Mouse (Mus musculus) midbrain, postnatal 0 days (tissue): Measurements from ENCODE around the gene Chd8. TPM values are rescaled to one million over a fixed set of nuclear protein-coding genes. Genes with fewer than 3 reads are reported as not detected.

Experiments
- ATAC-seq: fragments of 200-750 bp; cut with Nextera tagmentation; 2 replicates; pipeline ENCODE4 v1.8.0; 2017; ENCODE audit warnings: moderate number of reproducible peaks, mild to moderate bottlenecking, moderate TSS enrichment, moderate library complexity; ENCODE audit not compliant: low FRiP score
- DNase-seq: peaks from one replicate; pipeline ENCODE4 v3.0.0-alpha.2; 2015; ENCODE audit warnings: low spot score
- H3K27ac ChIP-seq: fragments of 300-500 bp; sonication (generic); 2 replicates; pipeline ENCODE4 v1.5.1; 2014; ENCODE audit warnings: low read depth, mild to moderate bottlenecking, low read length, mixed read lengths
- H3K27me3 ChIP-seq: fragments of 300-500 bp; sonication (generic); 2 replicates; pipeline ENCODE4 v1.6.1; 2014; ENCODE audit warnings: low read length, control low read depth, mixed read lengths; ENCODE audit not compliant: insufficient read depth
- H3K36me3 ChIP-seq: fragments of 300-500 bp; sonication (generic); 2 replicates; pipeline ENCODE4 v1.6.1; 2014; ENCODE audit warnings: low read length, control low read depth, mixed read lengths; ENCODE audit not compliant: insufficient read depth
- H3K4me1 ChIP-seq: fragments of 300-500 bp; sonication (generic); 2 replicates; pipeline ENCODE4 v1.6.1; 2014; ENCODE audit warnings: mild to moderate bottlenecking, control low read depth, antibody characterized with exemption, low read length, mixed read lengths; ENCODE audit not compliant: insufficient read depth
- H3K4me2 ChIP-seq: fragments of 300-500 bp; sonication (generic); 2 replicates; pipeline ENCODE4 v1.6.1; 2014; ENCODE audit warnings: low read depth, mild to moderate bottlenecking, low read length, mixed read lengths; ENCODE audit not compliant: poor library complexity, severe bottlenecking
- H3K4me3 ChIP-seq: fragments of 300-500 bp; sonication (generic); 2 replicates; pipeline ENCODE4 v1.5.1; 2014; ENCODE audit warnings: low read depth, mild to moderate bottlenecking, low read length, moderate library complexity
- H3K9ac ChIP-seq: fragments of 300-500 bp; sonication (generic); replicated peaks from 2 replicates; pipeline ENCODE4 v1.6.1; 2014; ENCODE audit warnings: mild to moderate bottlenecking, low read length, moderate library complexity, mixed read lengths; ENCODE audit not compliant: poor library complexity, severe bottlenecking
- H3K9me3 ChIP-seq: fragments of 300-500 bp; sonication (generic); 2 replicates; pipeline ENCODE4 v1.6.1; 2016; ENCODE audit warnings: low read length, control low read depth
- CTCF ChIP-seq: IDR thresholded peaks from 2 replicates; pipeline ENCODE4 v1.5.1; 2016; ENCODE audit warnings: antibody characterized with exemption, mild to moderate bottlenecking
- WGBS: fragments of 180-500 bp; shearing (Covaris S2); extraction: QIAGEN DNeasy Blood & Tissue Kit; methylation state at CpG from one replicate; pipeline ENCODE4 v1.1.7; 2014; 5-methylcytosine and 5-hydroxymethylcytosine counted together
- polyA plus RNA-seq: library from polyadenylated mRNA; unstranded; fragments of >200 nt; fragmentation: Nextera tagmentation; extraction: Ambion mirVana; gene quantifications from 2 replicates; pipeline ENCODE4 v1.2.1, GENCODE M21; 2015
- total RNA-seq: library from RNA; depleted of rRNA; stranded (reverse); fragments of >200 nt; gene quantifications from 2 replicates; pipeline ENCODE4 v1.2.3, GENCODE M21; 2014

Gene Chd8
- total and polyA plus RNA-seq, 2 experiments from 2014 or later = 31.9 to 109 TPM

DNA sequence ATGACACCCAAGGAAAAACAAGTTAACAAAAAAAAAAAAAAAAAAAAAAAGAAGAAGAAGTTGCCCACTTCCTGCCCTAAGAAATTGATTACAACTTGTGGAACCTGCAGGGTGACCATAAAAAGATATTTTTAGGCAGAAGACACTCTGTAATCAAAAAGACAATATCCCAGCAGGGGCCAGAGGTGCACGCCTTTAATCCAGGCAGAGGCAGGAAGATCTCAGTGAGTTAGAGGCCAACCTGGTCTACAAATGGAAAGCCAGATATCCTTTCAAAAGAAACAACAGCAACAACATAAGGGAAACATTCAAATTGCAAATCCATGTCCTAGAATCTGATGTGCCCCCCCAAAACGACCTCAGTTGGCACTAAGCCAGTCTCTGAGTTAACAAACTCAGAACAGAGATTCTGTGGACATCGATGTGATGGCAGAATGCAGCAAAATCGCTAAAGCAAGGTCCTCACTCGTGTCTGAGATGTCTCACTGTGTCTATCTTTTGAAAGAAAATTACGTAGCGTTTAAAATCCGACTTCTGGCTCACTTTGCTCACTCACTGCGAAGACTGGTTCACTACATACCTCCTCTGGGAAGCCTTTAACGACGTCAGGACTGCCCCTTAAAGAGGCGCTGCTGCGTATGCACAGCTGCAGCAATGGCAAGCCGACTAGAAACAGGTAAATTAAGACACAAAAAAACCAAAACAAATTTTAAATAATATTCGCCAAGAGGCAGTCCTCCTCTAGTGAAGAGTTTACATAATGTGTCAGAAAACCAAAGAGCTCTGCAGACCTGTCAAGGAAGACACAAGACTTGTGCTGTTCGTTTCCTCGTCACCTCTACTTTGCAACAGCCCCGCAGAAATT, 1.0 kb downstream of the Chd8 start:
- Histone ChIP-seq H3K4me2 (peak overlapping the region; percentile 67), H3K9ac (peak overlapping the region; percentile 84), H3K27me3 (no peaks in the 10 kb centered on the region), H3K4me3 (peak overlapping the region; percentile 91), H3K9me3 (no peaks in the 10 kb centered on the region), H3K36me3 (no peaks in the 10 kb centered on the region; the same call in none of the 2 replicates), H3K4me1 (peaks cover 10% of the 10 kb centered on the region), H3K27ac (peak overlapping the region; percentile 92)
- 7% methylated on average over 18 of the region's 18 CpGs for WGBS
- DNase-seq (peak; percentile 37), ATAC-seq (no peak)
- no peak for TF ChIP-seq CTCF

DNA sequence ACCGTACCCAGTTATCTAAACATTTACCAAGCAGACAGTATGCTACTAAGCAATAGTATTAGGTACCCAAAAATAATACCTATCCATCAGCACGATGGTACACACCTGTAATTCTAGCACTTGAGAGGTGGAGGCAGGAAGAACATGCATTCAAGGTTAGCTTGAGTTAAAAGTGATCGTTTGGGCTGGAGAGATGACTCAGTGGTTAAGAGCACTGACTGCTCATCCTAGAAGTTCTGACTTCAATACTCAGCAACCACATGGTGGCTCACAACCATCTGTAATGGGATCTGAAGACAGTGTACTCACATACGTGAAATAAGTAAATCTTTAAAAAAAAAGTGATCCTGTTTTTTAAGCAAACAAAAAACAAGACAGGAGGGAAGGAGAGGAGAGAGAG, 11.5 kb downstream of the Chd8 start:
- Histone ChIP-seq H3K4me1 (no peaks in the 10 kb centered on the region; the same call in 1 of the 2 replicates), H3K9me3 (no peaks in the 10 kb centered on the region), H3K9ac (no peak overlapping the region), H3K36me3 (no peaks in the 10 kb centered on the region), H3K4me2 (no peak overlapping the region), H3K27ac (no peak overlapping the region), H3K4me3 (no peak overlapping the region), H3K27me3 (no peaks in the 10 kb centered on the region)
- 80% methylated on average over 4 of the region's 4 CpGs for WGBS
- no peak for TF ChIP-seq CTCF
- DNase-seq = no peak
- ATAC-seq = no peak

DNA sequence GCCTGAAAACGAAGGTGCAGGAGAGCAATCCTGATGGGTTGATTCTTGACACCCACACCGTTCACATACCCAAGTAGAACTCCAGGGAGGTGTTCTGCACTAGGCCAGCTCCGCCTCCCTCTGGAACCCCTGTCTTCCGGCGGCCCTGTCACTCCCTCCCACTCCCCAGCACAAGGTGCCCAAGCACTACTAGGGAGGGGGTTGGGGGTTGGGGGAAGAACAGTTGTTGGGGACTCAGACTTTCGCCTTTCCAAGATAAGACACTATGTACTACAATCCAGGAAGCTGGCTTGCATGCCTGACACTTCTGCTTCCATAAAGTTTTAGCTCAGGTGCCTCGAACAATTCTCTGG, 12.9 kb downstream of the Chd8 start:
- DNase-seq (no peak), ATAC-seq (peak; percentile 79; the same call in 1 of the 2 replicates)
- H3K9me3 ChIP-seq = no peaks in the 10 kb centered on the region
- peak overlapping the region; percentile 63 for H3K4me3 ChIP-seq
- WGBS = 10% methylated on average over 7 of the region's 7 CpGs
- peak overlapping the region; percentile 83 for H3K4me2 ChIP-seq
- TF ChIP-seq CTCF = no peak
- H3K27me3 ChIP-seq = no peaks in the 10 kb centered on the region
- no peaks in the 10 kb centered on the region; the same call in 1 of the 2 replicates for H3K4me1 ChIP-seq
- H3K9ac ChIP-seq = peak overlapping the region; percentile 77
- no peaks in the 10 kb centered on the region for H3K36me3 ChIP-seq
- H3K27ac ChIP-seq = peak overlapping the region; percentile 60

DNA sequence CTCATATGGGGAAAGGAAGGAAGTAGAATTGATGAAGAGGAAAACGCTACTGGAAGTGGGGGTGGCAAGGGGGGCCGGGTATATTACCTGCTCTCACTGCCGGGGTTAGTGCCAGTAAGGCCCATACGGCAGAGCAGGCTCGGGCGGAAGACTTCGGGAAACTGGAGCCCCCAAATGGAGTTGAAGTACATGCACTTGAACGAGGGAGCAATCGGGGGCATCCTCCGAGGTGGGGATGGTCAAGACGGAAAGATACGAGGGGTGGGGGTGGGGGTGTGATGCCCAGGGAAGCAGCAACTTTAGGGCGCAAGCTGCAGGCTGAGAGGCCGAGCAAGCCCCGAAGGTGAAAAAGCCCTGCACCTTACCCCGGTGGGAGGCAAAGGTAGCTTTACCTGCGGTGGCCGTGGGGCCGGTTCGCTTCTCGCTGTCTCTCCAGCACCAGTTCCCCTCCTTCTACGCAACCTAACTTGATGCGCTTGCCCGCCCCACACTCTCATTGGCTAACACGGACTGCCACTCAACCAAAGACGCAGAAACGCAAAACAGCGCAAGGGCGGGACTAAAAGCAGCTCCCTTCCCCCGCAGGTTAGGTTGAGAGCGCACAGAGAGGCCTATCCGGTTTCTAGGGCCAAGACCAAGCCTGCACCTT, 13.4 kb downstream of the Chd8 start:
- no peaks in the 10 kb centered on the region for H3K9me3 ChIP-seq
- peak overlapping the region; percentile 83 for H3K4me2 ChIP-seq
- DNase-seq = peak; percentile 99
- no peaks in the 10 kb centered on the region for H3K27me3 ChIP-seq
- H3K36me3 ChIP-seq = no peaks in the 10 kb centered on the region
- peak overlapping the region; percentile 77 for H3K9ac ChIP-seq
- under 1% methylated on average over 32 of the region's 32 CpGs for WGBS
- no peak for TF ChIP-seq CTCF
- H3K4me1 ChIP-seq = no peaks in the 10 kb centered on the region; the same call in 1 of the 2 replicates
- peak; percentile 99 for ATAC-seq
- peak overlapping the region; percentile 60 for H3K27ac ChIP-seq
- H3K4me3 ChIP-seq = peak overlapping the region; percentile 63

DNA sequence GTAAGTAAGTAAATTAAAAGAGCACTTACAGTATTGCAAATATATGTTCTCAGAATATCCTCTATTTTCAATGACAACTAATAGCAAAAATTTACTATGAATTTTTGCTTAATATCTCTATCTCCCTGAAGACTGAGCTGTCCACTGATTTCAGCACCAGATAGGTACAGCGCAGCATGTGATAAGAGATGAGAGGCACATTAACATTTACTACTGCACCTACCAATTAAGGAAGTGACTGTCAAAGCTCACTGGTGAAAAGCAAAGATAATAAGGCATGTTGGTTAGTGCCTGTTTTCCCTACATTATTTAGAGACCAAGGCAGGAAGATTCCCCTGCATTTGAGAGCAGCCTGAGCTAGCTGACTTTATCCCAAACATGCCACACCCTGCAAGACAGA, 21.4 kb downstream of the Chd8 start:
- H3K27ac ChIP-seq = no peak overlapping the region
- no peak overlapping the region for H3K4me2 ChIP-seq
- H3K9ac ChIP-seq = no peak overlapping the region
- no peak for ATAC-seq
- WGBS = 97% methylated on average over 1 of the region's 1 CpGs
- no peak for DNase-seq
- H3K27me3 ChIP-seq = no peaks in the 10 kb centered on the region
- H3K9me3 ChIP-seq = no peaks in the 10 kb centered on the region
- no peak for TF ChIP-seq CTCF
- no peak overlapping the region for H3K4me3 ChIP-seq
- no peaks in the 10 kb centered on the region for H3K4me1 ChIP-seq
- peaks cover 46% of the 10 kb centered on the region for H3K36me3 ChIP-seq

DNA sequence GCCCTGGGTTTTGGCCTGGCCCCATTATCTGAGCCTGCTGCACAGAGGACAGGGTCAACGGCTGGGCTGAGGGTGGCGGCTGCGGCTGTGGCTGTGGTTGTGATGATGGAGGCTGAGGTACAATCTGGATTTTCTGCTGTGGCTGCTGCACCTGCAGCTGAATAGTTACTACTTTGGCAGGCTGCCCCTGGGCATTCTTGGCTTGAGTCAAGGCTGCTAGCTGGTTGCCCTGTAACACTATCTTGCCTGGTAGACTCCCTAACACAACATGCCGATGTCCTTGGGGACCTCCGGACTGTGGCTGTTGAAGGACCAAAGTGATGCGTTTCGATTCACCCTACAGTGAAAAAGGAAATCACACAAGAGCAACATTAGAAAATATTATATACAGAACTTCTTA, 22.4 kb downstream of the Chd8 start:
- Histone ChIP-seq H3K27me3 (no peaks in the 10 kb centered on the region), H3K9ac (no peak overlapping the region), H3K4me2 (no peak overlapping the region), H3K36me3 (peaks cover 51% of the 10 kb centered on the region), H3K4me3 (no peak overlapping the region), H3K27ac (no peak overlapping the region), H3K4me1 (no peaks in the 10 kb centered on the region), H3K9me3 (no peaks in the 10 kb centered on the region)
- DNase-seq = no peak
- ATAC-seq = no peak
- no peak for TF ChIP-seq CTCF
- WGBS = 94% methylated on average over 7 of the region's 7 CpGs
